Mouse (Mus musculus) heart, postnatal 0 days (tissue): ENCODE results near the gene Tprn.

Experiments used
- CTCF ChIP-seq: IDR thresholded peaks from 2 replicates; pipeline ENCODE4 v1.5.1; 2016; ENCODE audit warnings: antibody characterized with exemption, control low read depth, low read depth
- EP300 ChIP-seq: IDR thresholded peaks from 2 replicates; pipeline ENCODE4 v1.6.1; 2016; ENCODE audit warnings: antibody characterized with exemption, low read depth

- TF ChIP-seq EP300 = no peak
- TF ChIP-seq CTCF = no peak
Measured at GRCm38 (mm10) chr2:25264286-25264660, 1.9 kb downstream of the Tprn start.
